Mouse (Mus musculus): ENCODE measurements around the gene Pate1. TPM values are rescaled to one million over a fixed set of nuclear protein-coding genes. Genes with fewer than 3 reads are reported as not detected.

Gene Pate1
- not detected in 2 replicates for polyA plus RNA-seq (2014; fragmentation: Nextera tagmentation; extraction: Ambion mirVana)

GRCm38 (mm10) chr9:35687013-35687412 is at the start of gene Pate1:
TSS of gene Pate1 (minus strand) at chr9:35687390.
- Histone ChIP-seq H3K27me3 (replicated peaks; ENCODE audit: control insufficient read depth, insufficient read depth, low read length) (no peaks in the 10 kb centered on the region), H3K36me3 (ENCODE audit: control insufficient read depth, insufficient read depth, low read length) (no peaks in the 10 kb centered on the region), H3K4me3 (ENCODE audit: low read depth, low read length) (no peak within 1 kb of the TSS), H3K9ac (ENCODE audit: low read depth, low read length) (no peak within 1 kb of the TSS), H3K4me1 (replicated peaks; ENCODE audit: control insufficient read depth, insufficient read depth, low read length) (no peaks in the 10 kb centered on the region), H3K27ac (ENCODE audit: low read depth, low read length) (no peak within 1 kb of the TSS), H3K4me2 (no peak within 1 kb of the TSS), H3K9me3 (ENCODE audit: control insufficient read depth, low read length) (no peaks in the 10 kb centered on the region; the same call in 1 of the 2 replicates)
- no peak for ATAC-seq (replicated peaks; ENCODE audit: low FRiP score)
- 47% methylated on average over 1 of the region's 1 CpGs for WGBS
- no peak for DNase-seq (ENCODE audit: low spot score)

DNA sequence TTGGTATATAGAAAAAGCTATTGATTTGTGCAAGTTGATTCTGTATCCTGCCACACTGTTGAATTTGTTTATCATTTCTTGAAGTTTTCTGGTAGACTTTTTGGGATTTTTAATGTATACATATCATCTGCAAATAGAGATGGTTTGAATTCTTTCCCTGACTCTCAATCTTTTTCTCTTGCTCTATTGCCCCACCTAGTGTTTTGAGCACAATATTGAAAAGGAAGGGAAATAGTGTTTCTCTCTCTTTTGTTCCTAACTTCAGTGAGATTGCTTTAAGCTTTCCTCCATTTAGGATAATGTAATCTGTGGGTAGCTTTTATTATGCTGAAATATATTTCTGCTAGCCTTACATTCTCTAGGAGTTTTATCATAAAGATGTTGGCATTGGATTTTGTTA is 20.1 kb upstream of the Pate1 start:
- DNase-seq (ENCODE audit: low spot score), result no peak
- Histone ChIP-seq H3K27ac (ENCODE audit: low read depth, low read length) (no peak overlapping the region), H3K9me3 (ENCODE audit: control insufficient read depth, low read length) (no peaks in the 10 kb centered on the region), H3K4me3 (ENCODE audit: low read depth, low read length) (no peak overlapping the region), H3K9ac (ENCODE audit: low read depth, low read length) (no peak overlapping the region), H3K4me1 (replicated peaks; ENCODE audit: control insufficient read depth, insufficient read depth, low read length) (no peaks in the 10 kb centered on the region), H3K36me3 (ENCODE audit: control insufficient read depth, insufficient read depth, low read length) (no peaks in the 10 kb centered on the region), H3K4me2 (no peak overlapping the region), H3K27me3 (replicated peaks; ENCODE audit: control insufficient read depth, insufficient read depth, low read length) (no peaks in the 10 kb centered on the region)
- ATAC-seq (replicated peaks; ENCODE audit: low FRiP score), result no peak

DNA sequence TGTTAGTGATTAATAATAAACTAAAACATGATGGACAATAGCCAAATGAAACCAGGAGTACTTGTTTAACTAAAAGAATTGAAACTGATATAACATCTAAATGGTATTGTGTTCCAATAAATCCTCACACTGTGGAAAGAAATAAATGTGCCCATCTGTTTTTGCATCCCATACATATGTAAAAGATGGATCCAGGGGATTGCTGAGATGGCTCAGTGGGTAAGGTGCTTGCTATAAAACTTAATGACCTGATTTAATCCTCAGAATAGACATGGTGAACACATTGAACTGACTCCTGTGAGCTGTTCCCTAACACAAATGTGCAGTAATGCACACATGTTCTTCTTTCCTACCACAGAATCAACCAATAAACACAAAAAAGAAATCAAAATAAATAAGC is 4.7 kb upstream of the Pate1 start:
- ATAC-seq (replicated peaks; ENCODE audit: low FRiP score) (no peak), DNase-seq (ENCODE audit: low spot score) (no peak)
- Histone ChIP-seq H3K9me3 (ENCODE audit: control insufficient read depth, low read length) (no peaks in the 10 kb centered on the region; the same call in 1 of the 2 replicates), H3K4me2 (no peak overlapping the region), H3K4me1 (replicated peaks; ENCODE audit: control insufficient read depth, insufficient read depth, low read length) (no peaks in the 10 kb centered on the region), H3K36me3 (ENCODE audit: control insufficient read depth, insufficient read depth, low read length) (no peaks in the 10 kb centered on the region), H3K4me3 (ENCODE audit: low read depth, low read length) (no peak overlapping the region), H3K27me3 (replicated peaks; ENCODE audit: control insufficient read depth, insufficient read depth, low read length) (no peaks in the 10 kb centered on the region), H3K9ac (ENCODE audit: low read depth, low read length) (no peak overlapping the region), H3K27ac (ENCODE audit: low read depth, low read length) (no peak overlapping the region)

DNA sequence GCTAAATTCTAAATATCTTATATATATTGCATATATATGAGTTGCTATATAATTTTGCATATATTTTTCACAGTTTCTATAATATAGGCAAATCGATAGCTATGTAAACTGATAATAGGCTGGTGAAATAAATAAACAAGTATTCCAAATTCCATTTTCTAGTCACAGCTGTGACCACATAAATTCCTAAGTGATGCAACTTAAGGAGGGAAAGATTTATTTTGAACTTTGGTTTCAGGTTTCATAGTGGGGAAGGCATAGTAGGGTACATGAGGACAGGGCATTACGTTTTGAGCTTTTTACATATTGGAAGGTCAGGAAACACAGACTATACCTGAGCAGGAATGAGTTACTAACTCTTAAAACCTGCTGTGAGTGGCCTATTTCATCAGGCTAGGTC is 13.6 kb downstream of the Pate1 start:
- ATAC-seq (replicated peaks; ENCODE audit: low FRiP score) (no peak), DNase-seq (ENCODE audit: low spot score) (no peak)
- no peak overlapping the region for H3K4me3 ChIP-seq (ENCODE audit: low read depth, low read length)
- no peak overlapping the region for H3K4me2 ChIP-seq
- H3K27ac ChIP-seq (ENCODE audit: low read depth, low read length), result no peak overlapping the region
- no peaks in the 10 kb centered on the region for H3K4me1 ChIP-seq (replicated peaks; ENCODE audit: control insufficient read depth, insufficient read depth, low read length)
- H3K9me3 ChIP-seq (ENCODE audit: control insufficient read depth, low read length), result peaks cover 3% of the 10 kb centered on the region; the same call in 1 of the 2 replicates
- 74% methylated on average over 2 of the region's 2 CpGs for WGBS
- no peak overlapping the region for H3K9ac ChIP-seq (ENCODE audit: low read depth, low read length)
- no peaks in the 10 kb centered on the region for H3K27me3 ChIP-seq (replicated peaks; ENCODE audit: control insufficient read depth, insufficient read depth, low read length)
- H3K36me3 ChIP-seq (ENCODE audit: control insufficient read depth, insufficient read depth, low read length), result no peaks in the 10 kb centered on the region

- no peaks in the 10 kb centered on the region for H3K4me1 ChIP-seq (replicated peaks; ENCODE audit: control insufficient read depth, insufficient read depth, low read length)
- 56% methylated on average over 1 of the region's 1 CpGs for whole genome bisulfite sequencing
- no peak within 1 kb of the TSS for H3K4me2 ChIP-seq
- no peak within 1 kb of the TSS for H3K27ac ChIP-seq (ENCODE audit: low read depth, low read length)
- ATAC-seq (replicated peaks; ENCODE audit: low FRiP score), result no peak
- no peak for DNase-seq (ENCODE audit: low spot score)
- H3K4me3 ChIP-seq (ENCODE audit: low read depth, low read length), result no peak within 1 kb of the TSS
- H3K9ac ChIP-seq (ENCODE audit: low read depth, low read length), result no peak within 1 kb of the TSS
- no peaks in the 10 kb centered on the region for H3K9me3 ChIP-seq (ENCODE audit: control insufficient read depth, low read length)
- no peaks in the 10 kb centered on the region for H3K27me3 ChIP-seq (replicated peaks; ENCODE audit: control insufficient read depth, insufficient read depth, low read length)
- H3K36me3 ChIP-seq (ENCODE audit: control insufficient read depth, insufficient read depth, low read length), result no peaks in the 10 kb centered on the region
These were observed 39.1 kb downstream of the Pate1 start, which contains the start of gene Pate3 for GRCm38 (mm10) chr9:35648102-35648501. TSS of gene Pate3 (minus strand) at chr9:35648202.

Other genes with a start within 250 kb of the Pate1 start
- not detected in 2 replicates for gene Gm1113, start 169.1 kb downstream of the Pate1 start, polyA plus RNA-seq (2014; fragmentation: Nextera tagmentation; extraction: Ambion mirVana)
- gene Ddx25, start 128.9 kb downstream of the Pate1 start, polyA plus RNA-seq (2014; fragmentation: Nextera tagmentation; extraction: Ambion mirVana), result 1.5 and 1.7 TPM in 2 replicates
- 22.6 and 23.2 TPM in 2 replicates for gene Pus3, start 128.8 kb downstream of the Pate1 start, polyA plus RNA-seq (2014; fragmentation: Nextera tagmentation; extraction: Ambion mirVana)
- 0.16 TPM in 1 of 2 replicates, not detected in the other for gene Pate2, start 117.1 kb downstream of the Pate1 start, polyA plus RNA-seq (2014; fragmentation: Nextera tagmentation; extraction: Ambion mirVana)
- 12.8 and 14.1 TPM in 2 replicates for gene Hyls1, start 117.0 kb downstream of the Pate1 start, polyA plus RNA-seq (2014; fragmentation: Nextera tagmentation; extraction: Ambion mirVana)
- gene Pate4, start 75.4 kb downstream of the Pate1 start, polyA plus RNA-seq (2014; fragmentation: Nextera tagmentation; extraction: Ambion mirVana), result 0.21 TPM in 1 of 2 replicates, not detected in the other
- 0.16 TPM in 1 of 2 replicates, not detected in the other for gene Pate3, start 39.2 kb downstream of the Pate1 start, polyA plus RNA-seq (2014; fragmentation: Nextera tagmentation; extraction: Ambion mirVana)
- not detected in 2 replicates for gene Gm17677, start 53.7 kb upstream of the Pate1 start, polyA plus RNA-seq (2014; fragmentation: Nextera tagmentation; extraction: Ambion mirVana)
- not detected in 2 replicates for gene Gm17727, start 90.7 kb upstream of the Pate1 start, polyA plus RNA-seq (2014; fragmentation: Nextera tagmentation; extraction: Ambion mirVana)
- gene Gm27235, start 102.7 kb upstream of the Pate1 start, polyA plus RNA-seq (2014; fragmentation: Nextera tagmentation; extraction: Ambion mirVana), result not detected in 2 replicates
- not detected in 2 replicates for gene D730048I06Rik, start 102.7 kb upstream of the Pate1 start, polyA plus RNA-seq (2014; fragmentation: Nextera tagmentation; extraction: Ambion mirVana)
- gene 9230110F15Rik, start 156.8 kb upstream of the Pate1 start, polyA plus RNA-seq (2014; fragmentation: Nextera tagmentation; extraction: Ambion mirVana), result not detected in 2 replicates
- gene 9230113P08Rik, start 221.0 kb upstream of the Pate1 start, polyA plus RNA-seq (2014; fragmentation: Nextera tagmentation; extraction: Ambion mirVana), result not detected in 2 replicates

Measured in liver, embryonic 11.5 days (tissue).